Comparison of ENCODE assay signal across 24 mouse cellular contexts in the genomic region with DNA sequence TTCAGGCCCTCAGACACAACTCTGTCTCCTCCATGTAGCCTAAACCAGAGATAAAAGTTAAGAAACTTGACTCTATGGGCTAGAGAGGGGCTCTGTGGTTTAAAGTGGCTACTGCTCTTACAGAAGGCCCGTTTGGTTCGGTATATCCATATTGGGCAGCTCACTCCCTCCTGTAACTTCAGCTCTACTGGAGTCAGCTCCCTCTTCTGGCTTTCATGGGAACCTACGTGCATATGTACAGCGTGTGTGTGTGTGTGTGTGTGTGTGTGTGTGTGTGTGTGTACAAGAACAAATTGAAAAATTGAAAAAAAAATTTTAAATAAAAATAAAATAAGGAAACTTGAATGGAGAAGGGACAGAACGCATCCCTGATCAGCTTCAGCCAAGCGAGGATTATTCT.
DNase-seq lines count a peak whose midpoint lies in the region; ATAC-seq and TF ChIP-seq lines count a peak whose summit lies in the region.
"Had no signal": no experiment of that assay in that cellular context is flagged by ENCODE, and none has a peak within 500 bp of the region (broad histone marks: within the 10 kb centered on the region; RNA-seq: fewer than 3 reads in every experiment).

No protein-coding gene starts in this region.

- H3K4me2 ChIP-seq in forebrain, postnatal 0 days (ENCODE audit: low read depth), result no peak overlapping the region
- no peak overlapping the region for H3K4me2 ChIP-seq in forebrain, embryonic 14.5 days (ENCODE audit: low read length)
- H3K4me2 ChIP-seq in midbrain, postnatal 0 days (ENCODE audit: low read depth, low read length, poor library complexity, severe bottlenecking), result no peak overlapping the region
- H3K4me2 ChIP-seq in midbrain, embryonic 11.5 days, result no peak overlapping the region
- H3K4me2 ChIP-seq: embryonic facial prominence, embryonic 15.5 days; heart, embryonic 11.5 days; hindbrain, embryonic 15.5 days; limb, embryonic 12.5 days; liver, embryonic 13.5 days; lung, embryonic 15.5 days; midbrain, embryonic 15.5 days; stomach, embryonic 15.5 days had no signal

- no peaks in the 10 kb centered on the region for H3K79me2 ChIP-seq in heart, adult 2 months (replicated peaks; ENCODE audit: control insufficient read depth, insufficient read depth, low read length)

- TF ChIP-seq POLR2A in kidney, adult 2 months (IDR thresholded peaks at IDR 0.05; ENCODE audit: low read depth, low read length), result no peak
- no peak for TF ChIP-seq POLR2A in heart, adult 2 months (IDR thresholded peaks at IDR 0.05; ENCODE audit: insufficient read depth, low read depth, low read length)

- DNase-seq in forebrain, postnatal 0 days, result no peak
- no peak for DNase-seq in forebrain, embryonic 14.5 days (ENCODE audit: low spot score)
- DNase-seq in kidney, adult 2 months, result no peak
- no peak for DNase-seq in kidney, postnatal 4 days
- DNase-seq in midbrain, postnatal 0 days (ENCODE audit: low spot score), result no peak
- DNase-seq in midbrain, embryonic 11.5 days (ENCODE audit: low spot score, missing footprints), result no peak
- no peak for DNase-seq in heart, adult 2 months
- DNase-seq: adrenal gland, adult 8-10 months; cerebellum, adult 11-12 months; cerebellum, postnatal 25 days; kidney, adult 11 months; liver, embryonic 13.5 days; right cerebral cortex, postnatal 14 days; thymus, adult 2 months had no signal

- no peak for TF ChIP-seq EP300 in heart, adult 2 months (IDR thresholded peaks at IDR 0.05; ENCODE audit: insufficient read depth, low read depth, low read length)

- H3K9me3 ChIP-seq in forebrain, postnatal 0 days (ENCODE audit: low read length), result no peaks in the 10 kb centered on the region
- H3K9me3 ChIP-seq in forebrain, embryonic 14.5 days (replicated peaks; ENCODE audit: control insufficient read depth, low read length), result no peaks in the 10 kb centered on the region; the same call in 1 of the 2 replicates
- no peaks in the 10 kb centered on the region for H3K9me3 ChIP-seq in midbrain, postnatal 0 days (ENCODE audit: low read length)
- no peaks in the 10 kb centered on the region for H3K9me3 ChIP-seq in midbrain, embryonic 11.5 days (ENCODE audit: control insufficient read depth, low read length)
- H3K9me3 ChIP-seq: embryonic facial prominence, embryonic 15.5 days; hindbrain, embryonic 15.5 days; limb, embryonic 12.5 days; liver, embryonic 13.5 days; lung, embryonic 15.5 days; midbrain, embryonic 15.5 days; stomach, embryonic 15.5 days had no signal

- TF ChIP-seq CTCF in forebrain, postnatal 0 days (IDR thresholded peaks at IDR 0.05; ENCODE audit: low read depth), result peak; percentile 39; the same call in 1 of the 2 replicates
- TF ChIP-seq CTCF in kidney, adult 2 months (conservative IDR thresholded peaks at IDR 0.05; ENCODE audit: insufficient read depth, insufficient read length, low read depth, low read length), result 0 out of 2 replicates have a peak, but pooled peaks have one; percentile 5
- TF ChIP-seq CTCF in midbrain, postnatal 0 days (IDR thresholded peaks at IDR 0.05), result peak; percentile 55
- no peak for TF ChIP-seq CTCF in heart, adult 2 months (IDR thresholded peaks at IDR 0.05)

- H3K9ac ChIP-seq in forebrain, postnatal 0 days, result no peak overlapping the region
- no peak overlapping the region for H3K9ac ChIP-seq in forebrain, embryonic 14.5 days (ENCODE audit: low read length)
- H3K9ac ChIP-seq in midbrain, postnatal 0 days (replicated peaks; ENCODE audit: low read length, poor library complexity, severe bottlenecking), result no peak overlapping the region
- no peak overlapping the region for H3K9ac ChIP-seq in midbrain, embryonic 11.5 days (ENCODE audit: low read length)
- no peak overlapping the region for H3K9ac ChIP-seq in heart, adult 2 months (ENCODE audit: low read depth, low read length)
- H3K9ac ChIP-seq: embryonic facial prominence, embryonic 15.5 days; hindbrain, embryonic 15.5 days; limb, embryonic 12.5 days; liver, embryonic 13.5 days; lung, embryonic 15.5 days; midbrain, embryonic 15.5 days; stomach, embryonic 15.5 days had no signal

- no peak for ATAC-seq in forebrain, postnatal 0 days
- ATAC-seq in forebrain, embryonic 14.5 days, result no peak
- no peak for ATAC-seq in midbrain, postnatal 0 days (ENCODE audit: low FRiP score)
- ATAC-seq in midbrain, embryonic 11.5 days (ENCODE audit: low FRiP score), result no peak
- ATAC-seq in CD4-positive, CD25-positive, alpha-beta regulatory T cell, adult 4 months, result no peak
- ATAC-seq: midbrain, embryonic 15.5 days; Patski had no signal

- no peaks in the 10 kb centered on the region for H3K4me1 ChIP-seq in forebrain, postnatal 0 days (ENCODE audit: insufficient read depth)
- H3K4me1 ChIP-seq in forebrain, embryonic 14.5 days (ENCODE audit: control insufficient read depth, insufficient read depth, low read length), result no peaks in the 10 kb centered on the region
- no peaks in the 10 kb centered on the region for H3K4me1 ChIP-seq in kidney, adult 2 months (ENCODE audit: control insufficient read depth, insufficient read depth, low read length)
- no peaks in the 10 kb centered on the region for H3K4me1 ChIP-seq in midbrain, postnatal 0 days (ENCODE audit: insufficient read depth, low read length)
- H3K4me1 ChIP-seq in midbrain, embryonic 11.5 days (ENCODE audit: control insufficient read depth, insufficient read depth, low read length), result no peaks in the 10 kb centered on the region
- H3K4me1 ChIP-seq in heart, adult 2 months (ENCODE audit: control insufficient read depth, insufficient read depth, low read length), result no peaks in the 10 kb centered on the region
- H3K4me1 ChIP-seq: embryonic facial prominence, embryonic 15.5 days; hindbrain, embryonic 15.5 days; limb, embryonic 12.5 days; liver, embryonic 13.5 days; lung, embryonic 15.5 days; megakaryocyte, embryonic 14.5 days; midbrain, embryonic 15.5 days; stomach, embryonic 15.5 days had no signal

- H3K27ac ChIP-seq in forebrain, postnatal 0 days (ENCODE audit: low read depth, low read length), result no peak overlapping the region
- H3K27ac ChIP-seq in forebrain, embryonic 14.5 days (ENCODE audit: low read depth, low read length), result no peak overlapping the region
- H3K27ac ChIP-seq in kidney, adult 2 months (ENCODE audit: insufficient read depth, low read depth, low read length), result no peak overlapping the region
- no peak overlapping the region for H3K27ac ChIP-seq in midbrain, postnatal 0 days (ENCODE audit: low read depth, low read length)
- H3K27ac ChIP-seq in midbrain, embryonic 11.5 days (ENCODE audit: low read depth, low read length), result no peak overlapping the region
- no peak overlapping the region for H3K27ac ChIP-seq in heart, adult 2 months
- H3K27ac ChIP-seq: hindbrain, embryonic 15.5 days; limb, embryonic 12.5 days; liver, embryonic 13.5 days; lung, embryonic 15.5 days; midbrain, embryonic 15.5 days; stomach, embryonic 15.5 days had no signal

- no peak overlapping the region for H3K4me3 ChIP-seq in forebrain, postnatal 0 days (ENCODE audit: low read depth, low read length)
- H3K4me3 ChIP-seq in forebrain, embryonic 14.5 days (ENCODE audit: low read depth, low read length), result no peak overlapping the region
- no peak overlapping the region for H3K4me3 ChIP-seq in kidney, adult 2 months (ENCODE audit: insufficient read depth, low read depth, low read length)
- H3K4me3 ChIP-seq in midbrain, postnatal 0 days (ENCODE audit: low read depth, low read length), result no peak overlapping the region
- no peak overlapping the region for H3K4me3 ChIP-seq in midbrain, embryonic 11.5 days (ENCODE audit: low read depth, low read length)
- H3K4me3 ChIP-seq in heart, adult 2 months, result no peak overlapping the region
- H3K4me3 ChIP-seq: embryonic facial prominence, embryonic 15.5 days; hindbrain, embryonic 15.5 days; limb, embryonic 12.5 days; liver, embryonic 13.5 days; lung, embryonic 15.5 days; megakaryocyte, embryonic 14.5 days; midbrain, embryonic 15.5 days; stomach, embryonic 15.5 days had no signal

- 74% methylated on average over 6 of the region's 6 CpGs for WGBS in forebrain, postnatal 0 days
- WGBS in forebrain, embryonic 14.5 days, result 80% methylated on average over 6 of the region's 6 CpGs
- WGBS in kidney, adult 2 months, result 71% methylated on average over 6 of the region's 6 CpGs
- 80% methylated on average over 6 of the region's 6 CpGs for WGBS in midbrain, postnatal 0 days
- WGBS in midbrain, embryonic 11.5 days, result 75% methylated on average over 6 of the region's 6 CpGs
- 63% methylated on average over 6 of the region's 6 CpGs for WGBS in heart, adult 2 months

- H3K27me3 ChIP-seq in forebrain, postnatal 0 days (ENCODE audit: insufficient read depth, low read length), result no peaks in the 10 kb centered on the region; the same call in 1 of the 2 replicates
- H3K27me3 ChIP-seq in forebrain, embryonic 14.5 days (replicated peaks; ENCODE audit: control insufficient read depth, insufficient read depth, low read length), result no peaks in the 10 kb centered on the region
- H3K27me3 ChIP-seq in kidney, adult 2 months (replicated peaks; ENCODE audit: control insufficient read depth, insufficient read depth, low read length), result no peaks in the 10 kb centered on the region
- no peaks in the 10 kb centered on the region for H3K27me3 ChIP-seq in midbrain, postnatal 0 days (ENCODE audit: insufficient read depth, low read length)
- no peaks in the 10 kb centered on the region for H3K27me3 ChIP-seq in midbrain, embryonic 11.5 days (ENCODE audit: control insufficient read depth, insufficient read depth, low read length)
- no peaks in the 10 kb centered on the region for H3K27me3 ChIP-seq in heart, adult 2 months (ENCODE audit: control insufficient read depth, insufficient read depth, low read length)
- H3K27me3 ChIP-seq: embryonic facial prominence, embryonic 15.5 days; liver, embryonic 13.5 days; megakaryocyte, embryonic 14.5 days; Patski; stomach, embryonic 15.5 days had no signal

- intact Hi-C loops in heart, adult 2 months (cut with DNase I), result no loop called here

- H3K36me3 ChIP-seq in forebrain, postnatal 0 days (ENCODE audit: insufficient read depth), result no peaks in the 10 kb centered on the region
- H3K36me3 ChIP-seq in forebrain, embryonic 14.5 days (ENCODE audit: control insufficient read depth, insufficient read depth, low read length), result no peaks in the 10 kb centered on the region
- H3K36me3 ChIP-seq in kidney, adult 2 months (ENCODE audit: control insufficient read depth, insufficient read depth, low read length), result no peaks in the 10 kb centered on the region
- H3K36me3 ChIP-seq in midbrain, postnatal 0 days (ENCODE audit: insufficient read depth, low read length), result no peaks in the 10 kb centered on the region
- no peaks in the 10 kb centered on the region for H3K36me3 ChIP-seq in midbrain, embryonic 11.5 days (ENCODE audit: control insufficient read depth, insufficient read depth, low read length)
- H3K36me3 ChIP-seq in heart, adult 2 months (ENCODE audit: control insufficient read depth, insufficient read depth, low read length), result no peaks in the 10 kb centered on the region
- H3K36me3 ChIP-seq: embryonic facial prominence, embryonic 15.5 days; hindbrain, embryonic 15.5 days; limb, embryonic 12.5 days; liver, embryonic 13.5 days; lung, embryonic 15.5 days; midbrain, embryonic 15.5 days; stomach, embryonic 15.5 days had no signal
